Mouse (Mus musculus): ENCODE measurements around the gene Ttyh3.

Gene Ttyh3

DNA sequence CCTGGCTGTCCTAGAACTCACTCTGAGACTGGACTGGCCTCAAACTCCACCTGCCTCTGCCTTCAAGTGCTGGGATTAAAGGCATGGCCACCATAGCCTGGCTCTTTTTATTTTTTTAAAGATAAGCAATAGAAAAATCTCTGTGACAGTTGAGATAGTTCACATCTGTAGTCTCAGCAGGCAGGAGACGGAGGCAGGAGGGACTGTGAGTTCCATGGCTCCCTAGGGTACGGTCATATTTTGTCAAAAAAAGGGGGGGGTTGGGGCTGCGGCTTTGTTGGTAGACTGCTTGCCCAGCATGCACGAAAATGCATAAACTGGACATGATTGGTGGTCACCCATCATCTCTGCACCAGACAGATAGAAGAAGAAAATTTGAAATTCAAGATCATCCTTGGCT lies 77.6 kb downstream of the Ttyh3 start:
- no peak for DNase-seq
